Mouse (Mus musculus) activated CD4-positive, CD25-positive, alpha-beta regulatory T cell (primary cell): ENCODE results near the gene Trpd52l3. TPM values are rescaled to one million over a fixed set of nuclear protein-coding genes. Genes with fewer than 3 reads are reported as not detected.

Experiments
- polyA plus RNA-seq, 2 experiments: library from polyadenylated mRNA; unstranded; fragments of 100-300 nt; shearing (Covaris generic); gene quantifications; one replicate each; pipeline ENCODE4 v1.2.1; 2017

Gene Trpd52l3
- polyA plus RNA-seq, result not detected

DNA sequence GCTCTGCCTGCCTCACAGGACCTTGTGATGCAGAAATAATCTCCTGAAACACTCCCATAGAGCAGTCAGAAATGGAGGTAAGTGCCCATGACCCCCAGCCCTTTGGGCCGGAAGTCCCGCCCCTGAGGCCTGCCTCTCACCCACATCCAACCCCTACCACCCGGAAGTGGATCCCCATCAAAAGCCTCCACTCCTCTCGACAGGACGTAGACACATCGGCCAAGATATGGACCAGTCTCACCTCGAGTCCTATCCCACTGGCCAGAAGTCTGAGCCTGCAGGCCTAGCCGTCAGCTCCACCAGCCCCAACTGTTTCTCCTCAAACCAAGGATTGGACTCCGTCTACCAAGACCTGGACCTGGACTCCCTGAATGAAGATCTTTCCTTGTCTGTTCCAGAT is at the start of gene Trpd52l3:
Trpd52l3 (plus strand) TSS at position 170 of the 400 bp plus-strand sequence.

DNA sequence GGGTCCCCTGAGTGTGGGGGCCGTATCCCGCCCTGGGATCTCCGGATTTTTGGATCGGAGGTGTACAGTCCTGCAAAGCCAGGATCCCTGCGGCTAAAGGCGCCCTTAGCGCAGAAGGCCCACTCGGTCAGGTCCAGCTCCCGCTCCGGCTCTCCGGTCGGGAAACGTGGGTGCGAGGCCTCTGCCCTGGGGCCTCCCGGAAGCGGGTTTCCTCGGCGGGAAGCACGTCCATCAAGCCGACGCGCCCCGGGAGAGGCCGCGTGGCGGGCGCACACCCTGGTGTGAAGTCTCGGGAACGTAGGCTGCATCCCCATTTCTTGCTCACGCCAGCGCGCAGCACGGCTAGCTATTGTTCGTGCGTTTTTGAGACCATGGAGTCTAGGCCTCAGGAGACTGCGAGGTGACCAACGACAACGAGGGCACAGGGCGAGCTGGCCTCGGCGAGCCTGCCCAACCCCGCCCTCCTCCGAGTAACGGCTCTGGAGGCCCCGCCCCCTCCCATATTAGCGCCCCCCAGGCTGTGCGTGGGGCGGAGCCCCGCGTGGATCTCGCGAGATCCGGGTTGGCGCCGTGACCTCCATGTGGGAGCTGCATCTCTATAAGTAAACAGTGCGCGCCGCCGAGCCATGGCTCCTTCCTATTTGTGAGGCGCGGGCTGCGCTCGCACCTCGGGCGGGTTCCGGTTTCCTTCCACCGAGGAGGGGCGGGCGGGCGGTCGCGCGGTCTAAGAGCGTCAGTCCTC is 26.5 kb downstream of the Trpd52l3 start, which contains the start of gene Uhrf2:
Uhrf2 (plus strand) TSS at position 620 of the 742 bp plus-strand sequence.

Other genes starting within 250 kb of the Trpd52l3 start
- 1 to 10 TPM; 6.5 to 8.8 TPM for gene 9930021J03Rik, start 197.8 kb upstream of the Trpd52l3 start, polyA plus RNA-seq
- 10 to 100 TPM in 1 of 2 experiments, 1 to 10 TPM in 1; 9.4 to 12.2 TPM for gene Ranbp6, start 190.8 kb upstream of the Trpd52l3 start, polyA plus RNA-seq
- not detected for gene Il33, start 78.7 kb upstream of the Trpd52l3 start, polyA plus RNA-seq
- 100 to 1,000 TPM in 1 of 2 experiments, 10 to 100 TPM in 1; 65.3 to 116 TPM for gene Uhrf2, start 26.7 kb downstream of the Trpd52l3 start, polyA plus RNA-seq
- under 1 TPM in 1 of 2 experiments, not detected in 1; 0.25 TPM for gene Gldc, start 171.6 kb downstream of the Trpd52l3 start, polyA plus RNA-seq
- gene Mbl2, start 229.2 kb downstream of the Trpd52l3 start, polyA plus RNA-seq, result not detected